Mouse (Mus musculus) frontal cortex, adult (tissue): ENCODE results near the gene Btbd6.

Experiments used
- ATAC-seq: cut with Nextera tagmentation; 2 replicates; pipeline ENCODE4 v1.9.2; 2017; ENCODE audit warnings: mild to moderate bottlenecking, moderate library complexity, mixed read lengths; ENCODE audit not compliant: low TSS enrichment

Btbd6 gene

DNA sequence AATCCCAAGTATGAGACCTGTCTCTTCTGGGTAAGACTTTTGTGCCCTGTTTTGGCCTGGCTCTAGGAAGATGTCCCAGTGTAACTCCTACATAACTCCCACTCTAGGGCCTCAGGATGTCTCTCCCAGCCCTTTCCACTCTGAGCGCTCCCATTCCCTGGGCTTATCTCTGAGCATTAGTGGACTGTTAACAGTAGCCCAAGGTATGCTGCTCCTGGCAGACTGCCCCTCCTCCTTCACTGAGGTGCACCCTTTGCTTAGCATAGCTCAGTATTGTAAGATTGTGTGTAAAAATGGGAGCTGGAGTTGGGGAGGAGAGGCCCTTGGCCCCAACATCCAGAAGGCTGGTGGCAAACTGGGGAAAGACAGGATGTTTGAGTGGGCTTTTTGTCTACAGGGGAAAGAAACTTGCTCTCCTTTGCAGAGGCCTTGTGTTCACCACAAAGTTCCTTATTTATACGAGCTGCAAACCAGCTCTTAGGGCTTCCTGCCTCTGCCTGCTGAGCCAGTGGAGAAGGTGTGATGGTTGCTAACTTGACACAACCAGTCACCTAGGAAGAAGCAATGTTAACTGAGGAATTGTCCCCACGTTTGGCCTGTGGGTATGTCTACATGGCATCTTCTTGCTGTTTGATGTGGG is 23.2 kb upstream of the Btbd6 start:
- no peak for ATAC-seq

- ATAC-seq: peak; percentile 13; the same call in 1 of the 2 replicates
These were observed 20.5 kb upstream of the Btbd6 start for GRCm38 (mm10) chr12:112955800-112956199.

- ATAC-seq: 0 out of 2 replicates have a peak, but pooled peaks have one; percentile 24
These were observed 18.0 kb upstream of the Btbd6 start for GRCm38 (mm10) chr12:112958303-112958702.

GRCm38 (mm10) chr12:112959421-112959820 is 16.9 kb upstream of the Btbd6 start:
- ATAC-seq: no peak

GRCm38 (mm10) chr12:112961428-112961827 is 14.9 kb upstream of the Btbd6 start:
- peak; percentile 20; the same call in 1 of the 2 replicates for ATAC-seq

DNA sequence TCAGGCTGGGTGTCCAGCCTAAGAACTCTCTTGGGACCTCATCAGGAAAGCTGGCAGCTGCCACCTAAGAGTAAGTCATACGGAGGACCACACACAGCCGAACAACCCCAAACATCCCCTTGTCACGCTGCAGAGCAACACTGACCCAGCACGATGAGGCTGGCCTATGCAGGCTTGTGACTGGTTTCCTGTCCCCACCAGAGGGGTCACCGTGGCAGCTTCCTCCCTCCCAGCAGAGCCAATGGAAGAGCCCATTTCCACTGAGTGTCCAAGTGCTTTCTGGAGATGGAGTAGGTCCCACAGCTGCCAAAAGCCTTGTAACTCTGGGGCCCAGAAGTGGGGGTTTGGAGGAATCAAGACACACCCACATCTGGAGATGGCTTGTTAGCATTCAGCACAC is 14.4 kb upstream of the Btbd6 start:
- no peak for ATAC-seq

GRCm38 (mm10) chr12:112965783-112966182 is 10.5 kb upstream of the Btbd6 start:
- ATAC-seq: no peak

GRCm38 (mm10) chr12:112968943-112969342 is 7.3 kb upstream of the Btbd6 start:
- ATAC-seq: no peak

GRCm38 (mm10) chr12:112969616-112970015 is 6.7 kb upstream of the Btbd6 start:
- ATAC-seq: no peak

DNA sequence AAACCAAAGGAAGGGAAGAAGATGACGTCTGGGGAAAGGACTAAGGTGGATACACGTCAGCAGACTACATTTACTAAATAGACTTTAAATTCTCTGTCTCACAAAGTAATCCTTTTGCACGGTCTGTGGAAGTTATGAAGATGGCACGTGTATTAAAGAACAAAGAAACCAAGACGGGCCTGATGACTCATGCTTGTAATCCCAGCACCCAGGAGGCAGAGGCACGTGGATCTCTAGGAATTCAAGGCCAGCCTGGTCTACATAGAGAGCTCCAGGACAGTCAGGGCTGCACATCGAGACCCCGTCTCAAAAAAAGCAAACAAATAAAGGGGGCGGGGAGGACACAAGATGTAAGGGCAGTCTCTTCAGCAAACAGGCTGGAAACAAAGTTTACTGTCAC is 1.5 kb upstream of the Btbd6 start:
- no peak for ATAC-seq

DNA sequence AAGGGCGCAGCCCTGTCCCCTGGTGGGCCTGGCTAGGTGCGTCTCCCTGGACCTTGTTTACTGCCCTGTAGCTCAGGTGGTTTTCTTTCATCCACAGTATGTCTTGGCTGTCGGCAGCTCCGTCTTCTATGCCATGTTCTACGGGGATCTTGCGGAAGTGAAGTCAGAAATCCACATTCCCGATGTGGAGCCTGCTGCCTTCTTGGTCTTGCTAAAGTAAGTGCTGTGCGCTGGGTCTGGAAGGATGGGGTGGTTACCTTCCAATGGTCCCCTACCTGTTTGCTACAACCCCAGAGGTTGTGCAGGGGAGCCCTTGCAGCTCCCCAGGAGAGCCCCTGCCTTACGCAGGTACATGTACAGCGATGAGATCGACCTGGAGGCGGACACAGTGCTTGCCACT is 874 bp downstream of the Btbd6 start:
- ATAC-seq: no peak; the same call in 1 of the 2 replicates

GRCm38 (mm10) chr12:112982031-112982430 is 5.7 kb downstream of the Btbd6 start:
- ATAC-seq: peak; percentile 18; the same call in 1 of the 2 replicates

- no peak for ATAC-seq
These were observed 9.1 kb downstream of the Btbd6 start for GRCm38 (mm10) chr12:112985346-112985745.

DNA sequence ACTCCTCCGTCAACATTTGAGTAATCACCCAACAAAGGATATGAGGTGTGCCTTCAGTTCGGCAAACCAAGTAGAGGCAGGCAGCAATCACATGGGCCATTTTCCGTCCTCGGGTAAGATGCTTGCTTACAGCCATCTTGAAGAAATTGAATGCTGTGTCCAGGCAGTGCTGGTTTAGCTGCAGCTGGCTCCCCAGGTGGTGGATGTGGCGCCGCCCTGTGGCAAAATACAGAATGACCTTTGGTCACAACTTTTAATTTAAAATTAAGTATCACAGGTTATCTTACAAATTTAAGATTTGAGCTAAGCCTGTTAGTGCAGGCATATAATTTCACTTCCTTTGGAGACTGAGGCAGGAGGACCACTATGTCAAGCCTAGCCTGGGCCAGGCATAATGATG is 11.6 kb downstream of the Btbd6 start:
- ATAC-seq: no peak

DNA sequence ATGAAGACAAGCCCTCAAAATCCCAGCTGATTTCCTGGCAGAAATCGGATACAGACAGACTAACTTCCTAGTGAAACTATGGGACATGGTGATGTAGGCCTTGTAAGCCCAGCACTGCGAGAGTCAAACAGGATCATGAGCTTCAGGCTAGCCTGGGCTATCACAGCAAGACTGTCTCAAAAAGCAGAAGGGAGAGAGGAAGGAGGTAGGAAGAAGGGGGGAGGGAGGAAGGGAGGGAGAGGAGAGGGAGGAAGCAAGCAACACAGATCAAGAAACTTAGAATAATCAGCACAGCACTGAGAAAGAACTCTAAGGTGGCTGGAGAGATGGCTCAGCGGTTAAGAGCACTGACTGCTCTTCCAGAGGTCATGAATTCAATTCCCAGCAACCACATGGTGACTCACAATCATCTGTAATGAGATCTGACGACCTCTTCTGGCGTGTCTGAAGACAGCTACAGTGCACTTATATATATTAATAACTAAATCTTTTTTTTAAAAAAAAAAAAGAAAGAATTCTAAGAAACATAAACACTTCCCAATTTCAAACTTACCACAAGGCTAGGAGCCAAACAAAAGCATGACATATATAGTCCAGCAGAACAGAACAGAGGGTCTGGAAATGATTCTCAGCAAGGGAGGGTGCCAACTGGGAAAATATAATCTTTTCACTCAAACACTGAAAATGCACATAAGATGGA is 14.6 kb downstream of the Btbd6 start:
- ATAC-seq: no peak

DNA sequence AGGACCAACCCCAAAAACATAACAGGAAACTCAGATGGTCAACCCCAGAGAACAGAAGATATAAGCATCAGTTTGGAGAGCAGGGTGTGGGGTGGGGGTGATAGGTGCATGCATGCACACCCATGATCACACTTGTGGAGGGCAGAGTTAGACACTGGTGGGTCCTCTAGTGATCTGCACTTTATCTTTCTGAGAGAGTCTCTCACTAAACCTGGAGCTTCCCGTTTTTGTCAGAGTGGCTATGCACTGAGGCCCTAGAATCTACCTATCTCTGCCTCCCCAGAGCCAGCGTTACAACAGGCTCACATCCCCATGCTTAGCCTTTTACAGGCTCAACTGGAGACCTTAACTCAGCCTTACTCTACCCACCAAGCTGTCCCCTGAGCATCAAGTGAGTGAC is 15.2 kb downstream of the Btbd6 start:
- ATAC-seq: no peak

DNA sequence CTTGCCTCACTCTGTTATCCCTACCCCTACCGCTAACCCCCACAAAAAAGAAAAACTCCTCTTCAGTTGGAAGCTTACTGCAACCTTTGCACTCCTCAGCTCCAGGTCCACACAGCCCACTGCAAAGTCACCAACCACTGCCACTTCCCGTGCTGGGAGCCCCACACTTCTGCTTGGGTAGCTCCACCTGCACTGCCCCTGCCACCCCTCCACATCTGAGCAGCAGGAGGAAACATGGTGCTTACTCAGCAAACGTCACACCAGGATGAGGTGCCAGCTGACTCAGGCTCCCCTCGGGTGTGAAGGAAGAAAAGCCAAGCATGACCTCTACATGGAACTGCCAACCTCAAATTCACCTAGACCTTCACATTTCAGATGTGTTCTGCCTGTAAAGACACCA is 17.9 kb downstream of the Btbd6 start:
- ATAC-seq: no peak

GRCm38 (mm10) chr12:112999569-113000293 is 23.4 kb downstream of the Btbd6 start:
- no peak for ATAC-seq

DNA sequence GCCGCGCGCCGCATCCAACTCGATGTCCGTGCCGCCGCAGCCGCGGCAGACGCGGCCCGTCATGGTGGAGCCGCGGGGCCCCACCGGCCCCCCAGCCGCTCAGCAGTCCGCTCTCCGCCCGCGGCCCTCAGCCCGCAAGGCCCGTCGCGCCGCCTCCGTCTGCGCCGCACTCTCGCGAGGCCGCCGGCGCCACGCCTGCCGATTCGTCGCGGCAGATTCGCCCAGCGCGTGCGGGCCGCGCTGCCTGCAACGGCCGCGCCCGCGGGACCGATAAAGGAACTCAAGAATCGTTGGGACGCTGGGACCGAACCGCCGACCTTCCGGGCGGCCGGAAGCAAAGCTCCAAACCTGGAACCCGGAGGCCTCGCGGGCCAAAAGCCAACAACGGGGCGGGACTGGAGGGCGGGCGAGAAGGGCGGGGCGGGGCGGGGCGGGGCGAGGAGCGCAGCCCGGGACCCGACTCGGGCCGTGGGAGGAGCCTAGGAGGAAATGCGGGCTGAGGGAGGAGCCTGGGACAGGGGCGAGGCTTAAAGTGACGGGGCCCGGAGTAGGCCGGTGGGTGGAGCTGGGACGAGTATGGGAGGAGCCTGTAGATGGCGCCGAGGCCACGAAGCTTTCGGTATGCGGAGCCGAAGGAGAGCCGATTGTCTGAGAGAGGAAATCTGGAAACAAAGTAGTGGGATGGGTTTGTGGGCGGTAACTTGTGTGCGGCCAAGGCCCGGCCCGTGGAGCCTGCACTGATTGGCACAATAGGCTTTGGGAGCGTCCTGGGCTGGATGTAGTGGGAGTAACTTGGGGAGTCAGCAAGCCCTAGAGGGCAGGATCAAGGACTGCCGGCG is 24.2 kb downstream of the Btbd6 start, which contains the start of gene Brf1:
TSS of gene Brf1 (minus strand) at position 411 of the 839 bp plus-strand sequence.
- peak; percentile 93 for ATAC-seq

DNA sequence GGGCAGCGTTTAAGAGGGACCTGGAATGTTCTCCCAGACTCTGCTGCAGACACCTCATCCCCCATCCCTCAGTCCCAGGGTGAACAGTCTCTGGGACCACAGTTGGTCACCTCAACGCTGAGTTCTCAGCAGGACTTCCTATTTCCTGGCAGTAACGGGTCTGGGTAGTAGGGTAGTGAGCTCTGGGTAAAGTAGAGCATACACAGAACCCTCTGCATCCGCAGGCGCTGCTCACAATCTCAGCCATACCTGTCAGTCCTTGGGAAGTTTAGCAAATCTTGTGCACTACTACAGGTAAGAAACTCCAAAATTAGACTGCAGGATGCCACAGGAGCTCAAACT is 24.8 kb downstream of the Btbd6 start:
- no peak; the same call in 1 of the 2 replicates for ATAC-seq

DNA sequence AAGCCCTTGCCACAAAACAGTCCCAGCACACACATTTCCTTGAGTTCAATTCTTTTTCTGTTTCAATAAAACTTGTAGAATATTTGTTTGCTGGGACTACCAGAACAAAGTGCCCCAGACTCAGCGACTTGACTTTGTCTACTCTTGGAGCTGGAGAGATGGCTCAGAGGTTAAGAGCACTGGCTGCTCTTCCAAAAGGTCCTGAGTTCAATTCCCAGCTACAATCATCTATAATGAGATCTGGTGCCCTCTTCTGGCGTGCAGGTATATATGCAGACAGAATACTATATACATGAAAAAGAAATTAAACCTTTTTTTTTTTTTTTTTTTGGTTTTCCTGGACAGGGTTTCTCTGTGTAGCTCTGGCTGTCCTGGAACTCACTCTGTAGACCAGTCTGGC is 26.4 kb downstream of the Btbd6 start:
- ATAC-seq: no peak

DNA sequence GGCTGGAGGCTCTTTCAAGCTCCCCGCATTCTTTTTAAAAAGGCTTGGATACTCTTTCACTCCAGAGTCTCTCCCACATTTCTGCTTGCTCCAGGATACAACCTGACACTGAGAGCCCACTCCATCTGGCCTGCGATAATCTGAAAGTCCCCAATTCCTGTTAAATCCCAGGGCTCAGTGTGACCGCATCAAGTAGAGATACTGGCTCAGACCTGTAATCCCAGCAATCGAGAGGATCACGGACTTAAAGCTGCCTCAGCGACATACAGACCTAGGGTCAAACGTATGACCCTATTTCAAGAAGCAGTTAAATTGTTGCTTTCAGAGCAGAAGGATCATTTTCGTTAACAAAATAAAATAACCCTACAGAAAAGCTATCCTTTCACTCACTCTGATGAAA is 27.7 kb downstream of the Btbd6 start:
- no peak for ATAC-seq
